Mouse (Mus musculus) forebrain, postnatal 0 days (tissue): Measurements from ENCODE around the gene Fam149a. TPM values are rescaled to one million over a fixed set of nuclear protein-coding genes. Genes with fewer than 3 reads are reported as not detected.

Experiments used
- ATAC-seq: fragments of 200-750 bp; cut with Nextera tagmentation; 2 replicates; pipeline ENCODE4 v1.8.0; 2017; ENCODE audit warnings: mild to moderate bottlenecking, moderate library complexity
- DNase-seq: peaks from one replicate; pipeline ENCODE4 v3.0.0-alpha.2; 2015
- H3K27ac ChIP-seq: fragments of 300-500 bp; sonication (generic); 2 replicates; pipeline ENCODE4 v1.5.1; 2014; ENCODE audit warnings: low read depth, mild to moderate bottlenecking, antibody characterized with exemption, low read length, moderate library complexity, mixed read lengths
- H3K27me3 ChIP-seq: fragments of 300-500 bp; sonication (generic); 2 replicates; pipeline ENCODE4 v1.6.1; 2014; ENCODE audit warnings: mild to moderate bottlenecking, low read length, mixed read lengths; ENCODE audit not compliant: insufficient read depth
- H3K36me3 ChIP-seq: fragments of 300-500 bp; sonication (generic); 2 replicates; pipeline ENCODE4 v1.6.1; 2014; ENCODE audit warnings: mild to moderate bottlenecking, moderate library complexity; ENCODE audit not compliant: insufficient read depth
- H3K4me1 ChIP-seq: fragments of 300-500 bp; sonication (generic); 2 replicates; pipeline ENCODE4 v1.6.1; 2014; ENCODE audit warnings: antibody characterized with exemption; ENCODE audit not compliant: insufficient read depth
- H3K4me2 ChIP-seq: fragments of 300-500 bp; sonication (generic); 2 replicates; pipeline ENCODE4 v1.6.1; 2014; ENCODE audit warnings: low read depth, mild to moderate bottlenecking, moderate library complexity
- H3K4me3 ChIP-seq: fragments of 300-500 bp; sonication (generic); 2 replicates; pipeline ENCODE4 v1.5.1; 2014; ENCODE audit warnings: low read depth, low read length, mixed read lengths
- H3K9ac ChIP-seq: fragments of 300-500 bp; sonication (generic); 2 replicates; pipeline ENCODE4 v1.6.1; 2014; ENCODE audit warnings: mild to moderate bottlenecking
- H3K9me3 ChIP-seq: fragments of 300-500 bp; sonication (generic); 2 replicates; pipeline ENCODE4 v1.6.1; 2016; ENCODE audit warnings: low read length
- CTCF ChIP-seq: sonication (generic); IDR thresholded peaks from 2 replicates; pipeline ENCODE4 v1.5.1; 2016; ENCODE audit warnings: antibody characterized with exemption, control low read depth, low read depth
- WGBS: fragments of 180-500 bp; shearing (Covaris S2); extraction: QIAGEN DNeasy Blood & Tissue Kit; methylation state at CpG from one replicate; pipeline ENCODE4 v1.1.7; 2014; 5-methylcytosine and 5-hydroxymethylcytosine counted together
- polyA plus RNA-seq: library from polyadenylated mRNA; unstranded; fragments of >200 nt; fragmentation: Nextera tagmentation; extraction: Ambion mirVana; gene quantifications from 2 replicates; pipeline ENCODE4 v1.2.1, GENCODE M21; 2015
- total RNA-seq: library from RNA; depleted of rRNA; stranded (reverse); fragments of >200 nt; gene quantifications from 2 replicates; pipeline ENCODE4 v1.2.3, GENCODE M21; 2014; rRNA removed

The Fam149a gene
- 22.6 and 27.3 TPM in 2 replicates for total RNA-seq
- 10.8 and 15.0 TPM in 2 replicates for polyA plus RNA-seq

DNA sequence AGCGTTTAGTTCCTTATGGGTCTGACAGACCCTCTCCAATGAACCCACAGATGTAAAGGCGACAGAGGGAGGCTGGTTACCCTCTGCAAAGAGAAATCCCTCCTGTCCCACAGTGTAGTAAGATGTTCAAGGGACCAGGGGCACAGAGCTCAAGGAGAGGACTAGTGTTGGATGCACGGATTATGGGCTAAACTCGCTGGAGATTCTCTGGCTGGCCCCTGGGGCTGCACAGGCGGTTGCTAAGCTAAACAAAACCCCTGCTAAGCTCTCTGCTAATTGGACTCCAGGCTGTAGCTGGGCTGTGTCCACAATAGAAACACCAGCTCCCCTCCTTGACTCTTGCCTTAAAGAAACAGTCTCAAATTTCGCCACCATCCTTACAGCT lies at the start of gene Fam149a:
Fam149a (minus strand) TSS at position 329 of the 385 bp plus-strand sequence.
- ATAC-seq (peak; percentile 83), DNase-seq (peak; percentile 49)
- Histone ChIP-seq H3K27me3 (peaks cover 5% of the 10 kb centered on the region; the same call in 1 of the 2 replicates), H3K9me3 (no peaks in the 10 kb centered on the region), H3K9ac (peak within 1 kb of the TSS; percentile 39), H3K27ac (no peak within 1 kb of the TSS; the same call in 1 of the 2 replicates), H3K4me2 (peak within 1 kb of the TSS; percentile 82), H3K4me3 (peak within 1 kb of the TSS; percentile 39), H3K4me1 (peaks cover 13% of the 10 kb centered on the region; the same call in 1 of the 2 replicates), H3K36me3 (no peaks in the 10 kb centered on the region)
- WGBS = 4% methylated on average over 6 of the region's 6 CpGs
- TF ChIP-seq CTCF = no peak

DNA sequence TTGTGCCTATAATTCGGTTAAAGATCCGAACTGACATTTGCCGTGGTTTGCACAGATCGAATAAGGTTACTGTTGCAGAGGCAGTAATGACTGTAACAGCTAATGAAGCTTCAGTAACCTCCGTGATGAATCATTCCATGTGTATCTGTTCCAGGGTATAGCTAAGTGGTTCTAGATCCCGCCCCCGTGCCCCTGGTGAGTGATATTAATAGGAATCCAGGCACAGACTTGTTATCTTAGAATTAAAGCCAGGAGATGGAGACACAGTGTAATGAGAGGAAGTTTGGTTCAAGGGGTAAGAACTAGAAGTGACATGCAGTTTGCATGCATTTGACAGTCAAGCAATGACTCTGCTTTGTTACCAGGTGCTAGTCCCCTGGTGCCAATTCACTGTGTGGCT lies 38.1 kb upstream of the Fam149a start:
- Histone ChIP-seq H3K27ac (no peak overlapping the region), H3K9me3 (no peaks in the 10 kb centered on the region), H3K4me2 (no peak overlapping the region), H3K4me1 (no peaks in the 10 kb centered on the region), H3K4me3 (no peak overlapping the region), H3K36me3 (no peaks in the 10 kb centered on the region), H3K9ac (no peak overlapping the region), H3K27me3 (no peaks in the 10 kb centered on the region)
- DNase-seq = no peak
- TF ChIP-seq CTCF = no peak
- ATAC-seq = no peak
- 90% methylated on average over 7 of the region's 7 CpGs for WGBS

DNA sequence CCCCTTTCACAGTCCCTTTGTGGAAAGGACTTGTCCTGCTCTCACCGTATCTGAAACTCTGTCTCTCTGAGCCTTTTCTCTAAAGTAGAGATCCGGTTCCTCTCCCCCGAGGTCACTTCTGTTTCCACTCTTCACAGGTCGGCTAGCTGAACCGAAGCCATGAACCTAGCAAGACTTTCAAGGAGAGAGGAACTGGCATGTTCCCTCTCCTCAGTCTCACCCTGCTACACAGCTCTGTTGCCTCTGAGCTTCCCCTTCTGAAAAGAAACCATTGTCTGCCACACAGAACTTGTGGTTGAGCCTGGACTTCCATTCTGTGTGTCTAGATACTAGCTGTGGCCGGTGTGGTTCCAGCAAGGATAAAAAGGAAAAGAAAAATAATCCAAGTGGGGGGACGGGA lies 32.9 kb upstream of the Fam149a start:
- H3K36me3 ChIP-seq = no peaks in the 10 kb centered on the region
- no peak overlapping the region for H3K4me3 ChIP-seq
- H3K27me3 ChIP-seq = no peaks in the 10 kb centered on the region
- no peak for DNase-seq
- no peak overlapping the region for H3K9ac ChIP-seq
- H3K4me1 ChIP-seq = no peaks in the 10 kb centered on the region
- no peak for ATAC-seq
- WGBS = 89% methylated on average over 7 of the region's 7 CpGs
- no peaks in the 10 kb centered on the region for H3K9me3 ChIP-seq
- H3K27ac ChIP-seq = no peak overlapping the region
- no peak overlapping the region for H3K4me2 ChIP-seq
- no peak for TF ChIP-seq CTCF

DNA sequence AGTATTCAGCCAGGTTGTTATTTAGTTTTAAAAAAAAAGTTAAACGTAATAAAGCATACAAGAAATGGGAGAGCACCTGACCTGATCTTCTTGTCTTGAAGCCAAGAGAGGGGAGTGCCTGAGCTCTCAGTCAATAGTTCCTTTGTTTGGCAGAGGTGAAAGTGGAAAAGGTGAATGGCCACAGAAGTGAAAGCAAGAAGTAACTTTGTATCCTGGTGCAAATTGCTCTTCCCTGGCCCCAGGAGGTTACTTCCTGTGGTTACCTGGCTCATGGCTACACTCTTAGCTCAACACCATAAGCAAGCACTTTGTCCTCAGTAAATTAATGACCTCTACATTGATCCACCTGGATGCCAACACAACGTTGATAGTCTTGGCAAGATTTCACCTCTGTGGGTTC lies 28.8 kb upstream of the Fam149a start, which contains the start of gene Tlr3:
Tlr3 (minus strand) TSS at position 199 of the 400 bp plus-strand sequence.
- Histone ChIP-seq H3K4me3 (peak within 1 kb of the TSS; percentile 35), H3K4me2 (peak within 1 kb of the TSS; percentile 54), H3K27me3 (no peaks in the 10 kb centered on the region), H3K9me3 (no peaks in the 10 kb centered on the region), H3K4me1 (no peaks in the 10 kb centered on the region), H3K27ac (peak within 1 kb of the TSS; percentile 5; the same call in 1 of the 2 replicates), H3K36me3 (no peaks in the 10 kb centered on the region), H3K9ac (peak within 1 kb of the TSS; percentile 35; the same call in 1 of the 2 replicates)
- no peak for ATAC-seq
- TF ChIP-seq CTCF = no peak
- 57% methylated on average over 2 of the region's 2 CpGs for WGBS
- no peak for DNase-seq

DNA sequence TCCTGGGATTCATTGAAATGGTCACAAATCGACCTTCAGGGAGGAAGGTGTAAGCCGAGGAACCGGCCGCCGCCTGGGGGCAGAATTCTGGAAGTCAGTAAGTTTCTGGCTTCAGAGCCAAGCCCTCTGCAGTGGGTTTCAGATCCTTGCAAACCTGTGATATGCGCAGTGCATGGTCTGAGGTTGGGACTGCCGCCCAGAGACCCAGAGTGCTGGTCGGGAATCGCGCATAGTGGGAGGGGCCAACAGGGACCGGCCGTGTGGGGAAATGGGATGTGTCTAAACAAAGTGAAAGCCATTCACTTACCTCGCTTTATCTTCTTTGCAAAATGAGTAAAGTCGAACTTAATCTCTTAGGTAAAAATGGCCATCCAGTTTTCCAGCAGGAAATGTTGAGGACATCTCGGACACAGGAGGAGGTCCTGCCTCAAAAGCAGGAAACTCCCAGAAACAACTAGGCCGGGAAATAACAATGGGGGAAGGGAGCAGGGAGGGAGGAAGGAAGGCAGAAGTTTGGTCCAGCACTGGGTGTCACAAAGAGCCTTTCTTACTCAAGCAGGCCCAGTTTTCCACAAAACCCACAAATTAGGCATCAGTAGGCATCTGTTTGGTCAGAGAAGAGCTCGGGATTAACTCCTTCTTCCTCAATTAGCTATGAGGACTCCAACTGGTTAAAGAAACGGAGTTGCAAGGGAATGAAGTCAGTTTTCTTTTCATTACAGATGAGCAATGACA lies 28.2 kb upstream of the Fam149a start:
- H3K9ac ChIP-seq = peak overlapping the region; percentile 35; the same call in 1 of the 2 replicates
- no peaks in the 10 kb centered on the region for H3K4me1 ChIP-seq
- DNase-seq (peak; percentile 41), ATAC-seq (peak; percentile 80)
- no peaks in the 10 kb centered on the region for H3K9me3 ChIP-seq
- 4% methylated on average over 18 of the region's 18 CpGs for whole genome bisulfite sequencing
- peak overlapping the region; percentile 54 for H3K4me2 ChIP-seq
- H3K27me3 ChIP-seq = no peaks in the 10 kb centered on the region
- peak overlapping the region; percentile 5; the same call in 1 of the 2 replicates for H3K27ac ChIP-seq
- peak overlapping the region; percentile 35 for H3K4me3 ChIP-seq
- no peaks in the 10 kb centered on the region for H3K36me3 ChIP-seq
- TF ChIP-seq CTCF = peak; percentile 49

DNA sequence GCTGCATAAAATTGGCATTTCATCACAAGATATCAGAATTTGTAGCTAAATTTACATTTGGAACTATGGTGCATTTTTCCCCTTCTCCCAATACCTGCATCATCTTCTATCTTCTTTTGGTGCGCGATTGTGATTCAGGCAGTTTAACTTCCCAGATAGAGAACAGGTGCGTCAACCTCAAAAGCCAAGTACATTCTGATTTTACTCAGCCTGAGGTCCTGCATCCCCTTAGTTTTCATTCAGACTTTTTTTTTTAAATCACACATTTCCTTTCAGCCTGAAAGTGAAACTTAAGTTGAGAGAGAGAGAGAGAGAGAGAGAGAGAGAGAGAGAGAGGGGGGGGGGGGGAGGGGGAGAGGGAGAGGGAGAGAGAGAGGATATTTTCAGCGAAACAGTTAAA lies 27.6 kb upstream of the Fam149a start:
- no peak for DNase-seq
- peak overlapping the region; percentile 54 for H3K4me2 ChIP-seq
- no peak for TF ChIP-seq CTCF
- ATAC-seq = no peak
- 45% methylated on average over 4 of the region's 4 CpGs for WGBS
- H3K4me3 ChIP-seq = peak overlapping the region; percentile 35
- H3K4me1 ChIP-seq = no peaks in the 10 kb centered on the region
- H3K27ac ChIP-seq = no peak overlapping the region
- H3K9me3 ChIP-seq = no peaks in the 10 kb centered on the region
- H3K36me3 ChIP-seq = no peaks in the 10 kb centered on the region
- H3K27me3 ChIP-seq = no peaks in the 10 kb centered on the region
- H3K9ac ChIP-seq = peak overlapping the region; percentile 35; the same call in 1 of the 2 replicates

DNA sequence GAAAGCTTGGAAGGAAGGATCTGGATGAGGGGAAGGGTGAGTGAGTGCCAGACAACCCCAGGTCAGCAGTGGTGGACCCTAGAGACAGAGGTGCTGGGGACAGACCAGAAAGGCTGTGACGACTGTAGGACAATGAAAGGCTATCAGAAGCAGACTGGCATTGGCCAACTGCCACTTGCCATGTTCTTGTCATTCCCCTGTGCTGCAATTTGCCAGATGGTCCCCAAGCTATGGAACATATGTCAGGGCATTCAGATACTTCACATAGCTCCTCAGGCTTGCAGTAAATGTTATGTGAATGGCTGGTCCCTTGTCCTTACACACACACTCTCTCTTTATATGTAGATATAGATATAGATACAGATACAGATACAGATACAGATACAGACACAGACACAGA lies 1.2 kb upstream of the Fam149a start:
- Histone ChIP-seq H3K9me3 (no peaks in the 10 kb centered on the region), H3K27ac (no peak overlapping the region), H3K27me3 (peaks cover 5% of the 10 kb centered on the region; the same call in 1 of the 2 replicates), H3K4me1 (peaks cover 13% of the 10 kb centered on the region; the same call in 1 of the 2 replicates), H3K4me2 (no peak overlapping the region), H3K4me3 (no peak overlapping the region), H3K9ac (no peak overlapping the region), H3K36me3 (no peaks in the 10 kb centered on the region)
- no peak for TF ChIP-seq CTCF
- DNase-seq (peak; percentile 20), ATAC-seq (no peak)
- WGBS = 18% methylated on average over 1 of the region's 1 CpGs
